Mouse (Mus musculus): Measurements from ENCODE around the gene Cdh4.

Cdh4 gene

DNA sequence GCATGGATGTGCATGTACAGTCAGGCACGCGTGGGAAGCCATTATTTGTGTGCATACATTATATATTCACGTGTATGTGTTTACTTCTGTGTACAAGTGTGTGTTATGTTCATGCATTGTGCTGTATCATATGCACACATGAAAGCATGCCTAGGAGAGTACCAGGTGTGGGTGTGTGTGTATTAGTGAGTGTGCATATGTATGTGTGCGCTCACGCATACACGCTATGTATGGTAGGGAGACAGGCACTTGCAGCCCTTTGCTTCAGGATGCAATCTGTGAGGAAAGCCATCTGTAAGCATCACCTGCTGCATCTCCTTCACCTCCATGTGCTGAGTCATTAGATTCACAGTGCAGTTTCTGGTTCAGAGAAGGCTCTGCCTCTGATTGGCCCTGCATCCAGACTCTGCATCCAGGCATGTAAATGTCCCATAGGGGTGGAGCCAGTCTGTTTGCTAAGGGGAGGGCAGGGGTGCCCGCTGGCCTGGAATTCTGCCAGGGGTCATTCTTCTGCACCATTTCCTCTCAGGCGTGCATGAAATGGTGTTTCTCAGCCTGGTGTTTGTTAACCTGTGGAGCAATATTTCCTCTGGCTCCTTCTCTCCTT, 25.7 kb downstream of the Cdh4 start:
- DNase-seq (ENCODE audit: low spot score in 2 of 2), result no peak

DNA sequence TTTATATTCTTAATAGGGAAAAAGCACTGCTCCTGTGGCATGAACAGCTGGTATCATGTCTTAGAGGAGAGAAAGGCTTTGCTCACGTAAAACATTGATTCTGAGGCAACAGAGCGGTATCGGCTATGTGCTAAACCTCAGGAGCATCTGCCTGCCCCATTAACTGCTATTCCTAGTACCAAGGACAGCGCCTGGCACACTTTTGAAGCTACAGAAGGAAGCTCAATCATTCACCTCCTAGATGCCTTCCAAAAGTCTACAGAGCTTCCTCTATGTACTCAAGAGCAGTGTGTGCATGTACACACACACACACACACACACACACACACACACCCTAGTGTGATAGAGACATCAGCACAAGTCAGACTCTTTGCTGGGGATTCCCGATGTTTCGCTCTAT, 34.4 kb downstream of the Cdh4 start:
- DNase-seq (ENCODE audit: low spot score in 2 of 2), result no peak

DNA sequence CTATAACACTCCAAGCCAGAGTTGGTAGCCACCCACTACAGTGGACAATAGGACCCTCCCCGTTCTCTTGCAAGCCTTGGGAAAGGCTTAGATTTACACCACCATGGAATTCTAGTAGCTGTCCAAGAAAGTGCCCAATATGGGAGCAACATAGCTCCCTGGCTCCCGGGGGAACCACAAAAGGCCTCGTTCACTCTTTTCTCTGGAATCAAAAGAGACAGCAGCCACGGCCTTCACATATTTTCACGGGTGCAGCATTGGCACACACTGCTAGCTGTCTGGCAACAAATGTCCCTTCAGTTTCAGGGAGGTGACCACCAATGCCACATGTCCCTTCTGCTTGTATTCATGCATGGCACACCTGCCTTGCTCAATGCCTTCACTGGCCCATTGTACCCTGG, 38.6 kb downstream of the Cdh4 start:
- no peak for DNase-seq (ENCODE audit: low spot score in 2 of 2)

DNA sequence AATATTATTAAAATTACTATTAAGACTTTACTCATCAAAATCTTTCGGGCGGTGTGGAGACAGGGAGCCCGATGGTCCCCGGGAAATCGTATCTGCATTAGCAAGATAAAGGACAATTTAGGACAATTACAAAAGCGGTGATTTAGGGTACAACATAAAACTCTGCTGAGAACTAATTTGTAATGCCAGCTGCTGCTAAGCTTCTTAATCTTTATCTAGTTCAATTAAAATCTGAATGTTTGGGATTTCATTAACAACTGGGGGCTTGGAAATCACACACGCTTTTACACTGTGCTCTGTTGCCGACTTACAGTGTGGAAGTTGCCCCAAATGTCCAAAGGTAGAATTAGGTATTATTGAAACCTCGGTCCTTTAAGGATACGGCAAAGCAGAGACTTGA, 39.1 kb downstream of the Cdh4 start:
- no peak for DNase-seq (ENCODE audit: low spot score in 2 of 2)

DNA sequence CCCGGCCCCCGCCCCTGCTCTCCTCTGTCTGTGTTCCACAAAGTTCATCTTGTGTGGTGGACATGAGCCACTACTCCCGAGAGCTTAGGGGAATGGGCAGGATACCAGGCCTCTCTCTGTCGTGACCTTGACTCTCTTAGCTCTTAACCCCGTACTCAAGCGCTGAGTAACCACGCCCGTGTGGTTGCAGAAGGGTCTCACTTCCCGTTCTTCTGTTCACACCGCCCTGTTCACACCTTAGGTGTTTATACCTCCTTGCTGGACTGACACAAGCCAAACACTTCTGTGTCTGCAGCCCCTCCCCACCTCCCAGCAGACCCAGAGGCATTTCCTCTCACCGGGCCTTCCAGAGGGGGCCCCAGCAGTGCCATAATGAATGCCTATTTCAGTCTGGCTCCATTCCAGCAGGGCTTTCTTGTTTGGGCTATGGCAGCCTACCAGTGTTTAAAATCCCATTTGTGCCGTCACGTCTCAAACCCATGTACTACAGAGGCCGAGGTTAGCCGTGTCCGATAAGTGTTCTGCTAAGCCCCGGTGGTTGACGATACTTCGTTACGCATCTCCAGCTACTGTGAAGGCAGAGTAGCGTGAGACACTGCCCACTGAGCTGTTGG, 46.4 kb downstream of the Cdh4 start:
- no peak for DNase-seq (ENCODE audit: low spot score in 2 of 2)

DNA sequence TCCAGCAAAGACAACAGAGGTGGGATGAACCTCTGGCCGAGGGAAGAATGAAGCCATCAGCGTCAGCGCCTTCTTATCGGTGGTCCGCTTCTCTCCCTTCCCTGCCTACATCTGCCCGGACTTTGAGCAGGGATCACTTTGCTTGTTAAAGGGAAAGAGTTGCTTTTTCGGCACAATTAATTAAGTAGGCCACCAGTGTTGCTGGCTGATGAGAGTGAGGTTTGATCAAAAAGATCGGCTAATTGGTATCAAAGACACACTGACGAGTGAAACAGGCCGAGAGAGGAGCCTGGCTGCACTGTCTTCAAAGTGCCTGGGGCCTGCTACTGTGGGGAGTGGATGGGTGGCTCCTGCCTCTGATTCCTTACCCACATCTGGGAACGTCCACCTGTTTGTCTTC, 49.7 kb downstream of the Cdh4 start:
- no peak for DNase-seq (ENCODE audit: low spot score in 2 of 2)

DNA sequence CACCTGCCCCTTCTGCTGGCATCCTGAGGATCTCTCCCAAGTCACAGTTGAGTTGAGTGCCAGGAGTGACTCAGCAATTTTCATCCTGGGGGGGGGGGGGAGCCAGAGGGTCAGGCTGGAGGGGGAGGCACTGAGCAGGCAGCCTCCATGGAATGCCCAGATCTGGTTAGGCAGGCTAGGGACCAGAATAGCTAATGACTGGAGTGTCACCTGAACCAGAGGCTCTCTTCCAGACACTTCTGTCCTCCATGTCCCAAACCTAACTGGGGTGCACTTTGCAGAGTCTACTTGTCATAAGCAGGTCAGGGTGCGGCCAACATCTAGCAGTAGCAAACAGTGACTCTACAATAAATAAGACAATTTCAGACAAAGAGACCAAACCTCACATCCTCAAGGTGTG, 52.0 kb downstream of the Cdh4 start:
- DNase-seq (ENCODE audit: low spot score in 2 of 2), result no peak

DNA sequence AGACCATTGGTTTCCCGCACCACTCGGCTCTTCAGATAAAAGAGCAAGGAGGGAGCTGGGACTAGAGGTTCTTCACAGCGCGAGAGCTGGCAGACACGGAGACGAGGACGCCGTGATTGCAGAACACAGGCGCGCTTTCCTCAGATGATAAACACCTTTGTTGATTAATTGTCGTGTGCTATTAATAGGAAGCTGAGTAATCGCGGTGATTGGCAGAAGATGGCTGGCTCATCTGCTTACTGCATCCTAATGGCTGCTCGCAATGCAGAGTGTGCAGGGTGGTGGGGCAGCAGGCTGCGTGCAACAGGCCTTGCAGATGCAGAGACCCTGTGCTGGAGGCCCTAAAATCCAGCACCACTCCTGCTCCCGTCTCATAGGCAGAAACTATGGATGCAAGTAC, 68.2 kb downstream of the Cdh4 start:
- DNase-seq (ENCODE audit: low spot score in 2 of 2), result no peak

DNA sequence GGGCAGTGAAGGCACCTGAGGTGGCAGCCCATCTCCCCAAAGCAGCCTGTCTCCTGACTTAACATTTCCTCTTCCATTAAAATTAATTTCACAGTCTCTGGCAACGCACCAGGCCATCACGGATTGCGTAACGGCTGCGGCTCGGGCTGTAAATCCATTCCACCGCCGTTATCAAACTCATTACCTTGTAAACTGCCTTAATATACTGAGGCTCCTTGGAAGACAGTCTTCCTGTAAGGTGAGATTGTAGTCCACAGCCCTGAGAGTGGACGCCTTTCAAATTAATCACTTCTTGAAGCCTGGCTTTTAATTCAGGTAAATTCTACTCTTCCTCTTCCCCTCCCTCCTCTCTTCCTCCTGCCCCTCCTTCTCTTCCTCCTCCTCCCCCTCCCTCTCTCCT, 74.3 kb downstream of the Cdh4 start:
- no peak for DNase-seq (ENCODE audit: low spot score in 2 of 2)

DNA sequence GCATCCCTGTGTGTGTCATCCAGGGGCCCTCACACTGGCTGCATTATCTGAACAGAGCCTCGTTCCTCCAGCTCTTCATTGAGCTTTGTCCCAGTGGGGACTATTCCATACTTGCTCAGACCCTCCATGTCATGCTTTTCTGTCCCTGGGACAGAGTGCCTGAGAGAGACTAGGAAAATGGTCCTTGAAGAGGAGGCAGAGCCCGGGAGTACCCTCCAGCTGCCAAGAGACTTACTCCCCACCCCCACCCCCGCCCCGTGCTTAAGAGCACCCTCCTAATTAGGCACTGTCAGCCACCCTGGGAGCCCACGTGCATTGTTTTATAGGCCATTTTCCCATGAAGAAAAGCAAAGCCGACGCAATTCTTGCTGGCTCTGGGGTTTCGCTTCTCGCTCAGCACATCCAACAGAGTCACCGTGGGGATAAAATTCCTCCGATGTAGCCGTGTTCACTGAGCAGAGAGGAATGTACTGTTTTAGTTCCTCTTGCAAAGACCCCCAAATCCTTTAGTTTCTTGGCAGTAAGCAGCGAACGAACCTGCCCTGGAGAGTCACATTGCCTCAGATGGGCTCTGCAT, 76.3 kb downstream of the Cdh4 start:
- DNase-seq (ENCODE audit: low spot score in 2 of 2), result no peak

DNA sequence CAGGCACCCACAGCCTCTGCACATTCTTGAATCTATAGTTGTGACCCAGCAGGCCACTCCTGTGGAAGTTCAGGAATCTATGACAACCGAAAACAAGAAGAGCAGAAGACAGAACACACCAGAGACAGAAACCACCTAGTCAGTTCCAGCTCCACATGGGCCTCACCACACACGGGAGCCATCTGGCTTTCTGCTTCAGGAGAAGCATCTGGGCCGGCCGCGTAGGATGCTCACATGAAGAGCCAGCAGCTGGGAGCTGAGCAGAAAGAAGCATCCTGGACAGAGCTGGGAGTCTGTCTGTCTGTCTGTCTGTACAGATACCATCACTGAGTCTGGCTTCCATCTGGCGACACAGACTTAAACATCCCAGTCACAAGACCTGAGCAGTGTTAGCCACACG, 76.9 kb downstream of the Cdh4 start:
- DNase-seq (ENCODE audit: low spot score in 2 of 2), result no peak

DNA sequence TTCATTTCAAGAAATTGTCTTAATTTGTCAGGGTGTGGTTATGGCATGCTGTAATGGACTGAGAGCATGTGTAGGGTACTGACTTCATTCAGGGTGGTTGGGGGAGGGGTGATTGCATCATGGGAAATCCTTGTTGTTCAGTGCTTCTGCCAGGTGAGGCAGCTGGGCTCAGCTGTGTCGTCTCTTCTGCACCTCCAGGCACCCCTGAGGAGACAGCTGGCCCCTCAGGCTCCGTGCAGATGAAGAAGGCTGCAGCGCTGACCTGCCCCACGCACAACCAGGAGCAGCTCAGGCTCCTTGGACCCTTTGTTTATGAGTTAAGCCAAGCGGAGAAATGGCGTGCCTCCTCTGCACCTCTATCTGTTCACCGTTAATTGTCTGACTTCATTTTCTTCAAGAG, 77.7 kb downstream of the Cdh4 start:
- DNase-seq (ENCODE audit: low spot score in 2 of 2), result no peak

DNA sequence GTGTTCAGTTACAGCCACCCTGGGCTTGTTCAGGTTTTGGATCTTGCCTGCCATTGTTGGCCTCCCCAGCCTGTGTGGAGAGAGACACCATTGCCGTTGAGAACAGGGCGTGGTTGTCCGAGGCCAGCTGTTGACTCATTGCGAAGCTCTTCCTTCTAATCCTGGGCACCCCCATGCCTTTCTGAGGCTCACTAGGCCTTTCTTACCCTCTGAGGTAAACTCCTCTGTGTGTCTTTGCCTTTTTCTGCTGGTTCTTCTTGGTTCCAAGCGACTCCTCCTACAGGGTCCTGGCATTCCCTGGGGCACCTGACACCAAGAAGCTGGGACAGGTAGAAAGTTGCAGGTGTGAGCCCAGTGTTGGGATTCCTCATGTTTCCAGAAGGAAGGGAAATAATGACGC, 78.7 kb downstream of the Cdh4 start:
- DNase-seq (ENCODE audit: low spot score in 2 of 2), result no peak

DNA sequence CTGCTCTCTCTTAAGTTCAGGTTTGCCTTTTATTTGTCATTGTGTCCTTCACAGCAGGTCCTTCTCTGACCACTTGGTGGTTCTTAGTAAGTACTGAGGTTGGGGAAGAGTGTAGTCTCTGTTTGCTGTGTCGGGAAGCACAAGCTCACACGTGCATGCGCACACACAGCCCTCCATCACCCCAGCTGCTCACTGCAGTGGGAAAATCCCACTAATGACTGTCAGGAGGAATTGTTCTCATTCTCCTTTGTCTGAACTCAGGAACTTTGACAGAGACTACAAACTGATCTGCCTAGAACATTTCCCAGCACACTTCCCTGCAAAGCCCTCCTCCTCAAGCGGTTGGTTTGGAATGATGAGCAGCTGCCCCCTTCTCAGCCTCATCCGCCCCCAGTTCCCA, 79.2 kb downstream of the Cdh4 start:
- DNase-seq (ENCODE audit: low spot score in 2 of 2), result no peak

DNA sequence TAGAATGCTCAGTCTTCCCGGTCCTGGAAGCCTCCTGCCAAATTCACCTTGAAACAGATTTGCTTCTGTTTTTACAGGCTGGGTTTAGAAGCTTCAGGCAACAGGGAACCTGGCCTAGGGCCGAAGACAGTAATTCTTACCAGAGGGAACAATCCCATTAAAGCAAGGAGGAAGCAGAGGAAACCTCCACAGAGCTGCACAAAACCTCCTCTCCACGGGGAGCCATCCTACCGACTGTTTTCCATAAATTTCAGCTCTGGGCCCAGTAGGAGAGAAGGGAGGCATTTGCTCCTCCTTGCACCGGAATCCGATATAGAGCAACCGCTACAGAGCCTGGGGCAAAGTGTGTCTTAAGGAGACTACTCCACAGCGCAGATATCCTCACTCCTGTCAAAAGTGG, 79.9 kb downstream of the Cdh4 start:
- no peak for DNase-seq (ENCODE audit: low spot score in 2 of 2)

DNA sequence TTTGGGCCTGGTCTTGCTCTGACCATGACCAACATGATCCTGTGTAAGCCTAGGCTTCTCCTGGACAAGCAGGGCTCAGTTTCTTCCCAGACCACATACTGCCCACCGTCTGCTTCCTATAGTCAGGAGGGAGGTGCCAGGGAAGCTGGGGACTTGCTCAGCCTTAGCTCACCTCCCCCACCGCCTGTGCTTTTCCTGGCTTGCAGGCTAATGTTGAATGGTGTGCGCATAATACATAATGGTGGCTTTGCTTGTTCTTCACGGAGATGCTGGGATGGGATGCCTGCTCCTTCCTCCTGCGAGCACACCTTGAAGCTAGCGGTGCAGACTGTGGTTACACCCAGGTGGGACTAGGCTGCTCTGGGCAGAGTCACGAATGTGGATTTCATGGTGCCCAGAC, 84.7 kb downstream of the Cdh4 start:
- no peak for DNase-seq (ENCODE audit: low spot score in 2 of 2)

DNA sequence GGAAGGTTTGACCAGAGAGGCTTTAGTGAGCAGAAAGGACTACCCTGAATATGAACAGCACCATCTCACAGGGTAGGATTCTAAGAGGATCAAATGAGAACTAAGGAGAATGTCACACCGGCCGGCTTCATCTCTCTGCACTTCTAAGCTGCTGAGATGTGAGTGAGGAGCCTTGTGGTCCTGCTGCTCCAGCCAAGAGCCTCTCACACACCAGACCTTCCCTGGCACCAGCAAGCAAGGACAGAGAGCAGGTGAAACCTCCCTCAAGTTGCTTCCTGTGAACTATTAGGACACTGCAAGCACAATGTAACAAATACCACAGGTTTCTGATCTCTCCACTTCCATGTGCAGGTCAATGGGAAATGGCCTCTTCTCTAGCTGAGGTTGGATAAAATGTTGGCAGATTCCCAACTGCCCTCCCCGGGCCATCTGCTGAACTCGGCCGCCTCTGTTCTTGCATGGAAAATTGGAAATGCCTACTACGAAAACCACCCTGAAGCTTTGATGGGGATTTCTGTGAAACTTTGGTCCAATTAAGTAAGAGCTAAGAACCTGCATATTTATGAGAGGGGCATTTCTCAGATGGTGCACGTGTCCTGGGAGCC, 88.3 kb downstream of the Cdh4 start:
- no peak for DNase-seq (ENCODE audit: low spot score in 2 of 2)

DNA sequence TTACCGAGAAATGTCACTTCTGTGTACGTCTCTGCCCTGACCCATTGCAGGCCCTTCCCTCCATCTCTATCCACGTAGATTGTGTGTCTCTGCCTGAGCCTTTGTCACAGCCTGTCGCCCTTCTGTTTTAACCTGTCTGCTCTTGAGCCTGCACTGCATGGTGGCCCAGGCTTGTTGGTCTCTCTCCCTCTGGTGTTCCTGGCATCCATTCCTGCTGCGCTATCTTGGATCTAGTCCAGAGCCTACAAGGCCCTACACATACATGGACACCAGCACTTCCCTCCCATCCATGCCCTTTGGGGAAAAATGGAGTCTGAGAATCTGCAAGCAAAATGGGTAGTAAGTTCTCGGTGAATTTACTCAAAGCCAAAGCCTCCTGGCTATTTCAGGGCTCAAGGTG, 91.0 kb downstream of the Cdh4 start:
- DNase-seq (ENCODE audit: low spot score in 2 of 2), result no peak

DNA sequence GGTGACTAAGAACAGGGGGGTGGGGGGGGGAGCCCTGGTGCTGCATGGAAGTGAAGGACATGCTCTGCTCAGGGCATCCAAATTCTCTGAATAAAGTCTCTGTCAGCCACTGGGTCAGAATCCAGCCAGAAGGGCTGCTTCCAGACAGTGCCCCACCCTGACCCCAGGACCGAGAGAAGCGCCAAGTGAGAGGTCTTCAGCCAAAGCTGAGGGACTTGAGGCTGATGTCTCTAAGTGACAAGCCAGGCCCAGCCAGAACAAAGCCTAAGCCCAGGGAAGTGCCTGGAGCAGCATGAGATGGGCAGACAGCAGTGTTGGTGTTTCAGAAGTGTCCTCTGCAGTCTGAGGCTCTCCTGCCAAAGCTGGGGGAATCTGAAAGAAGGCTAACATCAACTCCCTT, 91.7 kb downstream of the Cdh4 start:
- no peak for DNase-seq (ENCODE audit: low spot score in 2 of 2)

DNA sequence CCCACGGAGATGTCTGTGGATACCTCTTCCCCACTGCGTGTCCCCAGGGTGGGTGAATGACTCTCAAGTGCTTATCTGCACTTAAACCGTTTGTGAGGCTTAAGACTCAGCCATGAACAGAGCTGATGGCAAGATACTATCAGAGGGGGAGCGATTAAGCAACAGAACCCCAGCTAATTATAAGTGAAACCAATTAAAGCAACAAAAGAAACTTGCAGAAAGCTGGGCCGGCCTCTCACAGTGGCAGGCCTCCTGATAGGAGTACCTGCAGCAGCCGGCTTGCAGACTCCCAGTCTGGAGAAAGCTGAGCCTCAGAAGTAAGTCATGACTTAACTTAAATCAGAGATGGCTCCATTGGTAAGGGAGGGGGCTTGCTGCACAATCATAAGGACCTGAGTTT, 93.0 kb downstream of the Cdh4 start:
- no peak for DNase-seq (ENCODE audit: low spot score in 2 of 2)

DNA sequence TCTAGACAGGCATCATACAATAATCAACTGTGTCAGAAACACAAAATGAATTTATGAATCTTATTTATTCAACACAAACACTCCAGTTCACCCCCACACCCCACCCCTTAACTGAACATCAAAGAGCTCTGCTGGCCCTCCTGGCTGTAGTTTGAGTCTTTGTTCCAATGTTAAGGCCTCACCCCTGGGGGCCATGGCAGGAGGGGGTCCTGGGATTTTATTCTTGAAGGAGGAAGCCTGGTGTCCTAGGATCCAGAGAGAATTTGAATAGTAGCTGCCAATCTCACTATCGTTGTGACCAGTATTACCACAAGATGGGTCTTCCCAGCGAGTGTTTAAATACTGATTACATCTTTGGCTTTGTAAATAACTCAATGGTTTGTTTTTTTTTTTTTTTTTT, 94.5 kb downstream of the Cdh4 start:
- DNase-seq (ENCODE audit: low spot score in 2 of 2), result no peak

DNA sequence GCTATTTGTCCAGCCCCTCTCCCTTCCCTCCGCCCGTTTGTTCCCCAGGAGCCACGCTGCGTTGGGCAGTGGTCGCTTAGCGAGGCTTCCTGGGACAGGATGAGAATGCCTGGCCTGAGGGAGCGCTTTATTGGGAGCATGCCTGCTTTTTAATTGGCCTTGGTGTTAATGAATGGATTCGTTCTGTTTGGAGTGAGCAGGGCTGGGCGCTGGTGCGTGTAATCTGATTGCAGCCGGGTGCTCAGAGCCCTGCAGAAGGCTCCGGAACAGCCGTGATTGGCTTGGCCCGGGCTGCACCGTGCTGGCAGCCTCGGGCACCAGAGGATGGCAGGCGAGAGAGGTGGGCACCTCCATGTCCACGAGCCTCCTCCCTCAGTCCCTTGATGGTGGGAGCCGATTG, 95.2 kb downstream of the Cdh4 start:
- no peak for DNase-seq (ENCODE audit: low spot score in 2 of 2)

DNA sequence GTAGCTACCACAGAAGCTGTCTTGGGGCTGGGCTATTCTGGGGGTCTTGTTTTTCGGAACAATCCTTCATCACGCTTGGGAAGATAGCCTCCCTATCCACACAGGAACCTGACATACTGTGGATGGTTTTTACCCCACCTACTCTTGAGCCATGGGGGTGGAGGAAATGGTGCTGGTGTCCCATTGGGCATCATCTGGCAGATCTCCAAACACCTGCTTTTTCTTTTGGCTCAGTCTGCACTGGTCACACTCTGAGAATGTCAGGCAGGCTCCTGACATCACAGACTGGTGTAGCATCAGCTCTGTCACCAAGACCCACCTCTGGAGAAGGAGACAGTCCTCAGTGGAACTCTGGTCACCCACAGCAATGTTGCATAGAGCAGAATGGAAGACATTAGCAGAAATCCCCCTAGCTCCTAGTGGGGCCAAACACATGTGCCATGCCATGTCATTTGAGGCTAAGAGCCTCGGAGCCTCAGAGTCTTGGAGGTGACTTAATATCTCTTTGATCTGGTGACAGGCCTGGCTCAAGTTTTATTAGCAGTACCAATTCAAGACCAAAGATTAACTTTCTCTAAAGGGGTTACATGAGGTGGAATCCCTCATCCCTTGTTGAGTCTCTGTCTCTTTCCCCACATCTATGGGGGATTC, 95.7 kb downstream of the Cdh4 start:
- DNase-seq (ENCODE audit: low spot score in 2 of 2), result no peak

All from natural killer cell, adult 2 months (primary cell).